Mouse (Mus musculus) CH12.LX (cell line): ENCODE results near the gene Slc25a23. TPM values are rescaled to one million over a fixed set of nuclear protein-coding genes. Genes with fewer than 3 reads are reported as not detected.
A peak's percentile ranks its signal among the peaks of the same experiment; 100 is the strongest.

Experiments used
- DNase-seq: peaks from one replicate; pipeline ENCODE4 v3.0.0-alpha.2; 2013; ENCODE audit errors: extremely low read depth
- H3K27ac ChIP-seq: 2 replicates; pipeline ENCODE4 v1.5.1; 2012; ENCODE audit warnings: low read depth, mild to moderate bottlenecking, control low read depth, moderate library complexity; ENCODE audit not compliant: insufficient read depth
- H3K27me3 ChIP-seq: replicated peaks from 2 replicates; pipeline ENCODE3; 2012; ENCODE audit warnings: inconsistent platforms
- H3K36me3 ChIP-seq, 2 experiments: replicated peaks in 1 of 2; 2 replicates each; pipeline versions ENCODE3 to v1.6.1; 2012; ENCODE audit warnings: inconsistent platforms in 1 of 2, low read length in 1 of 2, mild to moderate bottlenecking in 1 of 2, mixed read lengths in 1 of 2, moderate library complexity in 1 of 2; ENCODE audit not compliant: control insufficient read depth in 1 of 2, insufficient read depth in 1 of 2
- H3K4me1 ChIP-seq, 2 experiments: 2 replicates each; pipeline ENCODE4 v1.6.1; 2012; ENCODE audit warnings: inconsistent platforms in 1 of 2, moderate library complexity in 1 of 2; ENCODE audit not compliant: insufficient read depth in 2 of 2, control insufficient read depth in 1 of 2
- H3K4me2 ChIP-seq: 2 replicates; pipeline ENCODE4 v1.6.1; 2012; ENCODE audit warnings: low read depth, mild to moderate bottlenecking, control low read depth; ENCODE audit not compliant: poor library complexity, insufficient read depth, severe bottlenecking
- H3K4me3 ChIP-seq, 3 experiments: fragments of 150-350 bp in 1 of 3; sonication (generic) in 1 of 3; replicated peaks in 1 of 3; 2 replicates each; pipeline versions ENCODE3 to v1.5.1; 2011 to 2012; ENCODE audit warnings: low read depth in 2 of 3, low read length in 2 of 3, mild to moderate bottlenecking in 2 of 3, moderate library complexity in 2 of 3, control low read depth in 1 of 3, improper control_type of control experiment in 1 of 3, inconsistent platforms in 1 of 3, mixed read lengths in 1 of 3; ENCODE audit not compliant: poor library complexity in 1 of 3
- H3K79me2 ChIP-seq: replicated peaks from 2 replicates; pipeline ENCODE4 v1.6.1; 2012; ENCODE audit warnings: mild to moderate bottlenecking, moderate library complexity; ENCODE audit not compliant: control insufficient read depth, poor library complexity, insufficient read depth, severe bottlenecking; ENCODE audit errors: extremely low read depth
- H3K9ac ChIP-seq: 2 replicates; pipeline ENCODE4 v1.6.1; 2012; ENCODE audit warnings: low read depth, mild to moderate bottlenecking, control low read depth, moderate library complexity; ENCODE audit not compliant: insufficient read depth
- H3K9me3 ChIP-seq: replicated peaks from 2 replicates; pipeline ENCODE3; 2012; ENCODE audit warnings: low read length, inconsistent platforms, mixed read lengths
- BHLHE40 ChIP-seq: IDR thresholded peaks from 2 replicates; pipeline ENCODE4 v1.6.1; 2011; ENCODE audit warnings: mild to moderate bottlenecking, low read depth, low read length, improper control_type of control experiment
- CHD1 ChIP-seq: IDR thresholded peaks from 2 replicates; pipeline ENCODE4 v1.6.1; 2012; ENCODE audit warnings: low read depth, low read length, improper control_type of control experiment, inconsistent platforms
- CHD2 ChIP-seq: IDR thresholded peaks from 2 replicates; pipeline ENCODE4 v1.6.1; 2011; ENCODE audit warnings: low read length, improper control_type of control experiment
- CTCF ChIP-seq, 2 experiments: IDR thresholded peaks in 1 of 2; conservative IDR thresholded peaks in 1 of 2; 2 replicates each; pipeline ENCODE4 v1.5.1; 2011 to 2012; ENCODE audit warnings: low read depth in 2 of 2, low read length in 2 of 2, improper control_type of control experiment in 1 of 2, inconsistent platforms in 1 of 2, mild to moderate bottlenecking in 1 of 2, moderate library complexity in 1 of 2
- E2F4 ChIP-seq: IDR thresholded peaks from 2 replicates; pipeline ENCODE4 v1.6.1; 2011; ENCODE audit warnings: low read depth, low read length, improper control_type of control experiment; ENCODE audit not compliant: insufficient replicate concordance
- ELF1 ChIP-seq: IDR thresholded peaks from 2 replicates; pipeline ENCODE4 v1.6.1; 2014; ENCODE audit warnings: low read depth, mild to moderate bottlenecking, inconsistent platforms, low read length, improper control_type of control experiment
- ETS1 ChIP-seq: conservative IDR thresholded peaks from 2 replicates; pipeline ENCODE4 v1.6.1; 2012; ENCODE audit warnings: low read depth, mild to moderate bottlenecking, inconsistent platforms, low read length, improper control_type of control experiment, moderate library complexity
- GABPA ChIP-seq: IDR thresholded peaks from 2 replicates; pipeline ENCODE4 v1.6.1; 2012; ENCODE audit warnings: low read depth, low read length, improper control_type of control experiment, inconsistent platforms; ENCODE audit not compliant: insufficient replicate concordance
- JUN ChIP-seq: IDR thresholded peaks from 2 replicates; pipeline ENCODE4 v1.6.1; 2011; ENCODE audit warnings: low read depth, mild to moderate bottlenecking, low read length, improper control_type of control experiment, moderate library complexity; ENCODE audit not compliant: insufficient read depth
- JUND ChIP-seq: conservative IDR thresholded peaks from 2 replicates; pipeline ENCODE4 v1.6.1; 2011; ENCODE audit warnings: low read depth, low read length, improper control_type of control experiment
- KAT2A ChIP-seq: IDR thresholded peaks from 2 replicates; pipeline ENCODE4 v1.6.1; 2012; ENCODE audit warnings: low read length, improper control_type of control experiment, inconsistent platforms; ENCODE audit not compliant: insufficient replicate concordance
- MAFK ChIP-seq: IDR thresholded peaks from 2 replicates; pipeline ENCODE4 v1.6.1; 2011; ENCODE audit warnings: low read length, improper control_type of control experiment; ENCODE audit not compliant: insufficient replicate concordance
- MXI1 ChIP-seq: IDR thresholded peaks from 2 replicates; pipeline ENCODE4 v1.6.1; 2011; ENCODE audit warnings: mild to moderate bottlenecking, low read depth, low read length, improper control_type of control experiment
- MYC ChIP-seq: IDR thresholded peaks from 2 replicates; pipeline ENCODE4 v1.6.1; 2011; ENCODE audit warnings: low read depth, mild to moderate bottlenecking, improper control_type of control experiment, low read length
- NELFE ChIP-seq: IDR thresholded peaks from 2 replicates; pipeline ENCODE4 v1.6.1; 2011; ENCODE audit warnings: low read depth, low read length, improper control_type of control experiment
- NRF1 ChIP-seq: IDR thresholded peaks from 2 replicates; pipeline ENCODE4 v1.6.1; 2014; ENCODE audit warnings: low read depth, mild to moderate bottlenecking, inconsistent platforms, low read length, improper control_type of control experiment, moderate library complexity
- PAX5 ChIP-seq: IDR thresholded peaks from 2 replicates; pipeline ENCODE4 v1.6.1; 2012; ENCODE audit warnings: low read length, inconsistent platforms, mixed read lengths
- POLR2A ChIP-seq: IDR thresholded peaks from 2 replicates; pipeline ENCODE4 v1.6.1; 2011; ENCODE audit warnings: low read depth, mild to moderate bottlenecking, improper control_type of control experiment, low read length
- POLR2AphosphoS2 ChIP-seq: IDR thresholded peaks from 2 replicates; pipeline ENCODE4 v1.6.1; 2011; ENCODE audit warnings: low read depth, low read length, improper control_type of control experiment
- RAD21 ChIP-seq: IDR thresholded peaks from 2 replicates; pipeline ENCODE4 v1.6.1; 2011; ENCODE audit warnings: low read depth, mild to moderate bottlenecking, low read length, improper control_type of control experiment, moderate library complexity
- RCOR1 ChIP-seq: conservative IDR thresholded peaks from 2 replicates; pipeline ENCODE4 v1.6.1; 2012; ENCODE audit warnings: low read depth, mild to moderate bottlenecking, inconsistent platforms, low read length, improper control_type of control experiment
- SMC3 ChIP-seq: IDR thresholded peaks from 2 replicates; pipeline ENCODE4 v1.6.1; 2011; ENCODE audit warnings: low read depth, low read length, improper control_type of control experiment
- TCF12 ChIP-seq: IDR thresholded peaks from 2 replicates; pipeline ENCODE4 v1.6.1; 2014; ENCODE audit warnings: low read depth, mild to moderate bottlenecking, inconsistent platforms, low read length, improper control_type of control experiment
- UBTF ChIP-seq: IDR thresholded peaks from 2 replicates; pipeline ENCODE4 v1.6.1; 2012; ENCODE audit warnings: low read depth, mild to moderate bottlenecking, inconsistent platforms, low read length, improper control_type of control experiment, moderate library complexity
- USF1 ChIP-seq: IDR thresholded peaks from 2 replicates; pipeline ENCODE4 v1.6.1; 2014; ENCODE audit warnings: low read depth, mild to moderate bottlenecking, inconsistent platforms, low read length, improper control_type of control experiment
- ZC3H11A ChIP-seq: IDR thresholded peaks from 2 replicates; pipeline ENCODE4 v1.6.1; 2012; ENCODE audit warnings: low read depth, mild to moderate bottlenecking, inconsistent platforms, low read length, improper control_type of control experiment
- ZKSCAN1 ChIP-seq: IDR thresholded peaks from 2 replicates; pipeline ENCODE4 v1.6.1; 2012; ENCODE audit warnings: low read depth, inconsistent platforms, low read length, improper control_type of control experiment, borderline replicate concordance
- ZNF384 ChIP-seq: IDR thresholded peaks from 2 replicates; pipeline ENCODE4 v1.6.1; 2012; ENCODE audit warnings: low read depth, low read length, improper control_type of control experiment, inconsistent platforms
- dilution Hi-C: fragments of 300-500 bp; cut with MboI; formaldehyde crosslinking; loops from 2 replicates; pipeline ENCODE4 v1.14.3; 2020; ENCODE audit warnings: low sequenced_read_pairs; ENCODE audit not compliant: extremely low pct_unique_long_range_greater_than_20kb, extremely low pct_ligation_motif_present
- in situ Hi-C: fragments of 300-500 bp; cut with MboI; formaldehyde crosslinking; loops from 3 replicates; pipeline ENCODE4 v1.14.3; 2019; ENCODE audit warnings: low sequenced_read_pairs, low pct_ligation_motif_present, low pct_unique_long_range_greater_than_20kb, mixed read lengths
- polyA plus RNA-seq: library from polyadenylated mRNA; unstranded; fragments of >175 nt; gene quantifications from 2 replicates; pipeline ENCODE4 v1.2.1, GENCODE M21; 2012; ENCODE audit warnings: low read depth; ENCODE audit not compliant: insufficient read length
- total RNA-seq, 2 experiments: library from RNA; depleted of rRNA; stranded (reverse); fragments of 300-350 nt in 1 of 2; fragments of >200 nt in 1 of 2; gene quantifications; 2 replicates each; pipeline ENCODE4 v1.2.3; 2012 to 2014

The Slc25a23 gene
- total and polyA plus RNA-seq, 3 experiments = 2.2 to 13.8 (median 6.9) TPM

DNA sequence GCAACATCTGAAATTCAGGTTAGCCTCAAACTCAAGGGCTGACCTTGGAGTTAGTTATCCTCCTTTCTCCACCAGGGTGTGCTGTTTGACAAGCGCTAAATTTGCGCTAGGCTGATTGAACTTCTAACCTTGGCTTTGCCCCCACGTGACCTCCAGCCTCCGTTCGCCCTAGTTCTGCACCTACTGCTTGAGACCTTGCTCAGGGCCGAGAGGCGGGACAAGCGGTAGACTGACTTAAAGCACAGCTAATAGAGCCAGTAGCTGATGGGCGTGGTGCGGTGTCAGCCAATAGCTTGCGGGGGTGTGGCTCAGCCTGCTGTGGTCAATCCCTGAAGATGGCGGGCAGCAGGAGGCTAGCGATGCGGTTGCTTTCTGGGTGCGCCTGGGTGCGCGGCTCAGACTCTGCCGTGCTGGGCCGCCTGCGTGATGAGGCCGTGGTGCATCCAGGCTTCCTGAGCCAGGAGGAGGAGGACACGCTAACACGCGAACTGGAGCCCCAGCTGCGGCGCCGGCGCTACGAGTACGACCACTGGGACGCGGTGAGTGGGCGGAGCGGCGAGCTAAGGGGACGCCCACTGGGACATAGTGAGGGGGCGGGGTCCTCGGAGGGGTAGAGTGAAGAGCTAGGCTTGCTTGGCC is 62.5 kb downstream of the Slc25a23 start, which contains the start of gene Alkbh7 (continued):
- no peak for TF ChIP-seq E2F4
- no peak for TF ChIP-seq KAT2A
- TF ChIP-seq POLR2AphosphoS2 = peak; percentile 98
- no peak for TF ChIP-seq PAX5
- peak; percentile 41; the same call in 1 of the 2 replicates for TF ChIP-seq ZC3H11A
- peak; percentile 48 for TF ChIP-seq NRF1
- TF ChIP-seq NELFE = peak; percentile 51; the same call in 1 of the 2 replicates
- TF ChIP-seq ZKSCAN1 = no peak
- TF ChIP-seq UBTF = no peak
- peak; percentile 91 for TF ChIP-seq BHLHE40
- peak; percentile 55; the same call in 1 of the 2 replicates for TF ChIP-seq TCF12
- TF ChIP-seq MXI1 = peak; percentile 86
- no peak for TF ChIP-seq ZNF384
- no peak for TF ChIP-seq ETS1
- TF ChIP-seq RAD21 = peak; percentile 98
- no peak for TF ChIP-seq RCOR1
- no peak for TF ChIP-seq CHD1
- TF ChIP-seq JUND = no peak
- peak; percentile 59 to 94 for TF ChIP-seq CTCF (conservative IDR thresholded peaks at IDR 0.05 in 1 of 2, IDR thresholded peaks at IDR 0.05 in 1 of 2; ENCODE audit: low read depth in 2 of 2, low read length in 2 of 2)
- TF ChIP-seq SMC3 = peak; percentile 87
- no peak for TF ChIP-seq MAFK
- TF ChIP-seq MYC = peak; percentile 84
- peak; percentile 90 for TF ChIP-seq CHD2
- TF ChIP-seq, all 38 proteins: peak for 22

GRCm38 (mm10) chr17:56996506-56996905 is 63.2 kb downstream of the Slc25a23 start:
- in situ Hi-C loops (loop anchor here (10.0 kb wide), 2 partner anchors 208 to 338 kb away; no protein-coding TSS in a partner anchor), dilution Hi-C loops (no loop called here)
- no peak overlapping the region for H3K4me3 ChIP-seq
- H3K4me2 ChIP-seq = no peak overlapping the region
- peaks cover 50 to 84% of the 10 kb centered on the region in 2 experiments for H3K36me3 ChIP-seq
- H3K27me3 ChIP-seq = no peaks in the 10 kb centered on the region
- H3K27ac ChIP-seq = no peak overlapping the region
- no peak overlapping the region for H3K9ac ChIP-seq
- peaks cover 8 to 45% of the 10 kb centered on the region in 2 experiments for H3K4me1 ChIP-seq
- peaks cover 10% of the 10 kb centered on the region for H3K79me2 ChIP-seq
- no peak for TF ChIP-seq ETS1
- TF ChIP-seq GABPA = no peak
- TF ChIP-seq POLR2A = no peak
- TF ChIP-seq NELFE = no peak
- TF ChIP-seq UBTF = no peak
- TF ChIP-seq USF1 = no peak
- TF ChIP-seq CTCF (conservative IDR thresholded peaks at IDR 0.05 in 1 of 2, IDR thresholded peaks at IDR 0.05 in 1 of 2; ENCODE audit: low read depth in 2 of 2, low read length in 2 of 2) = no peak
- TF ChIP-seq ELF1 = no peak
- no peak for TF ChIP-seq JUN
- DNase-seq = no peak
- no peaks in the 10 kb centered on the region for H3K9me3 ChIP-seq
